21 mouse cellular contexts compared by ENCODE assay signal in genomic region chr12:55934172-55934571, GRCm38 (mm10).
DNase-seq lines count a peak whose midpoint lies in the region; ATAC-seq and TF ChIP-seq lines count a peak whose summit lies in the region.
"Had no signal": no experiment of that assay in that cellular context is flagged by ENCODE, and none has a peak within 500 bp of the region (broad histone marks: within the 10 kb centered on the region; RNA-seq: fewer than 3 reads in every experiment).

No protein-coding gene starts in this region.

- DNase-seq in hindbrain, postnatal 0 days (ENCODE audit: low spot score) = no peak
- no peak for DNase-seq in lung, adult 18-20 months
- DNase-seq in lung, postnatal 0 days (ENCODE audit: low spot score) = peak; percentile 42
- DNase-seq in lung, postnatal 14 days = no peak
- DNase-seq: adrenal gland, adult 2 months; adrenal gland, postnatal 10 days; adrenal gland, postnatal 25 days; cerebellum, adult 11 months; cerebellum, adult 18-20 months; cerebellum, adult 8-10 months; cerebellum, adult 9-11 months; cerebellum, postnatal 14 days; cerebellum, postnatal 36 days; embryo, embryonic 11 days had no signal

- 45% methylated on average over 1 of the region's 1 CpGs for WGBS in hindbrain, postnatal 0 days
- 37% methylated on average over 1 of the region's 1 CpGs for WGBS in hindbrain, embryonic 12.5 days
- 23% methylated on average over 1 of the region's 1 CpGs for WGBS in lung, embryonic 15.5 days
- WGBS in lung, postnatal 0 days = 29% methylated on average over 1 of the region's 1 CpGs

- no peak overlapping the region for H3K4me3 ChIP-seq in hindbrain, postnatal 0 days (ENCODE audit: low read length)
- no peak overlapping the region for H3K4me3 ChIP-seq in hindbrain, embryonic 12.5 days
- no peak overlapping the region for H3K4me3 ChIP-seq in lung, embryonic 15.5 days
- H3K4me3 ChIP-seq in lung, postnatal 0 days (ENCODE audit: low read depth, low read length) = no peak overlapping the region
- H3K4me3 ChIP-seq: embryonic facial prominence, embryonic 13.5 days; embryonic facial prominence, embryonic 15.5 days; erythroblast, embryonic 14.5 days; forebrain, embryonic 12.5 days had no signal

- H3K27ac ChIP-seq in hindbrain, postnatal 0 days = no peak overlapping the region
- no peak overlapping the region for H3K27ac ChIP-seq in hindbrain, embryonic 12.5 days
- H3K27ac ChIP-seq in lung, embryonic 15.5 days = peak overlapping the region; percentile 80
- H3K27ac ChIP-seq in lung, postnatal 0 days (ENCODE audit: low read length) = no peak overlapping the region
- H3K27ac ChIP-seq: embryonic facial prominence, embryonic 13.5 days; embryonic facial prominence, embryonic 15.5 days; forebrain, embryonic 12.5 days had no signal

- H3K9ac ChIP-seq in hindbrain, postnatal 0 days (replicated peaks; ENCODE audit: low read length) = no peak overlapping the region
- no peak overlapping the region for H3K9ac ChIP-seq in hindbrain, embryonic 12.5 days
- H3K9ac ChIP-seq in lung, embryonic 15.5 days = no peak overlapping the region
- no peak overlapping the region for H3K9ac ChIP-seq in lung, postnatal 0 days (replicated peaks; ENCODE audit: low read depth)
- H3K9ac ChIP-seq: embryonic facial prominence, embryonic 13.5 days; embryonic facial prominence, embryonic 15.5 days; forebrain, embryonic 12.5 days had no signal

- TF ChIP-seq EP300 in lung, postnatal 0 days (IDR thresholded peaks at IDR 0.05) = no peak

- ATAC-seq in hindbrain, postnatal 0 days = no peak
- no peak for ATAC-seq in hindbrain, embryonic 12.5 days (ENCODE audit: low FRiP score)
- peak; percentile 62; the same call in 1 of the 2 replicates for ATAC-seq in lung, embryonic 15.5 days (ENCODE audit: borderline replicate concordance, extremely low read depth, low FRiP score, low TSS enrichment)
- ATAC-seq in lung, postnatal 0 days = peak; percentile 51; the same call in 1 of the 2 replicates

- H3K27me3 ChIP-seq in hindbrain, postnatal 0 days (ENCODE audit: insufficient read depth, low read length) = peaks cover 10% of the 10 kb centered on the region
- H3K27me3 ChIP-seq in hindbrain, embryonic 12.5 days = peaks cover 62% of the 10 kb centered on the region
- H3K27me3 ChIP-seq in lung, embryonic 15.5 days = no peaks in the 10 kb centered on the region
- H3K27me3 ChIP-seq in lung, postnatal 0 days (replicated peaks; ENCODE audit: insufficient read depth, low read length) = no peaks in the 10 kb centered on the region
- H3K27me3 ChIP-seq: embryonic facial prominence, embryonic 15.5 days had no signal

- H3K4me1 ChIP-seq in hindbrain, postnatal 0 days (ENCODE audit: insufficient read depth, low read length) = no peaks in the 10 kb centered on the region
- H3K4me1 ChIP-seq in hindbrain, embryonic 12.5 days = peaks cover 4% of the 10 kb centered on the region
- 0 out of 2 replicates have a peak, but pooled peaks cover 8% of the 10 kb centered on the region for H3K4me1 ChIP-seq in lung, embryonic 15.5 days
- H3K4me1 ChIP-seq in lung, postnatal 0 days (ENCODE audit: insufficient read depth, low read depth, low read length) = no peaks in the 10 kb centered on the region
- H3K4me1 ChIP-seq: embryonic facial prominence, embryonic 13.5 days; embryonic facial prominence, embryonic 15.5 days had no signal

- TF ChIP-seq CTCF in hindbrain, postnatal 0 days (IDR thresholded peaks at IDR 0.05; ENCODE audit: low read depth) = no peak
- no peak for TF ChIP-seq CTCF in lung, postnatal 0 days (IDR thresholded peaks at IDR 0.05)

- H3K4me2 ChIP-seq in hindbrain, postnatal 0 days (ENCODE audit: low read depth, low read length) = peak overlapping the region; percentile 25; the same call in 1 of the 2 replicates
- no peak overlapping the region for H3K4me2 ChIP-seq in hindbrain, embryonic 12.5 days (replicated peaks)
- peak overlapping the region; percentile 10; the same call in 1 of the 2 replicates for H3K4me2 ChIP-seq in lung, embryonic 15.5 days
- H3K4me2 ChIP-seq in lung, postnatal 0 days (replicated peaks; ENCODE audit: low read depth, low read length) = peak overlapping the region; percentile 19; the same call in 1 of the 2 replicates
- H3K4me2 ChIP-seq: embryonic facial prominence, embryonic 13.5 days; embryonic facial prominence, embryonic 15.5 days had no signal

- no peaks in the 10 kb centered on the region for H3K9me3 ChIP-seq in hindbrain, postnatal 0 days (ENCODE audit: low read length)
- no peaks in the 10 kb centered on the region for H3K9me3 ChIP-seq in hindbrain, embryonic 12.5 days (replicated peaks)
- H3K9me3 ChIP-seq in lung, embryonic 15.5 days = no peaks in the 10 kb centered on the region
- no peaks in the 10 kb centered on the region for H3K9me3 ChIP-seq in lung, postnatal 0 days (ENCODE audit: low read length)
- H3K9me3 ChIP-seq: embryonic facial prominence, embryonic 13.5 days; embryonic facial prominence, embryonic 15.5 days; forebrain, embryonic 10.5 days; forebrain, embryonic 12.5 days had no signal

- no peaks in the 10 kb centered on the region for H3K36me3 ChIP-seq in hindbrain, postnatal 0 days (ENCODE audit: insufficient read depth, low read length)
- no peaks in the 10 kb centered on the region for H3K36me3 ChIP-seq in hindbrain, embryonic 12.5 days
- H3K36me3 ChIP-seq in lung, embryonic 15.5 days = no peaks in the 10 kb centered on the region
- H3K36me3 ChIP-seq in lung, postnatal 0 days (ENCODE audit: insufficient read depth, low read length) = no peaks in the 10 kb centered on the region
- H3K36me3 ChIP-seq: embryonic facial prominence, embryonic 13.5 days; embryonic facial prominence, embryonic 15.5 days; forebrain, embryonic 10.5 days; forebrain, embryonic 12.5 days had no signal

Comparison
In these comparisons a context has a peak if more than half of its experiments do, and no peak if none do; other contexts are left out.
1. ATAC-seq: peak in lung, embryonic 15.5 days (single experiment) and lung, postnatal 0 days (single experiment); none in hindbrain, postnatal 0 days (single experiment) and hindbrain, embryonic 12.5 days (single experiment).